Mouse (Mus musculus) ES-Bruce4 (cell line): ENCODE measurements around the gene Jakmip3.

ENCODE experiments used
- CTCF ChIP-seq: IDR thresholded peaks from one replicate; pipeline ENCODE4 v1.8.1; 2011; ENCODE audit warnings: low read depth, low read length
- EP300 ChIP-seq: IDR thresholded peaks from 2 replicates; pipeline ENCODE4 v1.6.1; 2011; ENCODE audit warnings: low read depth, low read length; ENCODE audit not compliant: insufficient read depth
- POLR2A ChIP-seq: IDR thresholded peaks from one replicate; pipeline ENCODE4 v1.8.1; 2011; ENCODE audit warnings: low read length; ENCODE audit not compliant: insufficient read depth

DNA sequence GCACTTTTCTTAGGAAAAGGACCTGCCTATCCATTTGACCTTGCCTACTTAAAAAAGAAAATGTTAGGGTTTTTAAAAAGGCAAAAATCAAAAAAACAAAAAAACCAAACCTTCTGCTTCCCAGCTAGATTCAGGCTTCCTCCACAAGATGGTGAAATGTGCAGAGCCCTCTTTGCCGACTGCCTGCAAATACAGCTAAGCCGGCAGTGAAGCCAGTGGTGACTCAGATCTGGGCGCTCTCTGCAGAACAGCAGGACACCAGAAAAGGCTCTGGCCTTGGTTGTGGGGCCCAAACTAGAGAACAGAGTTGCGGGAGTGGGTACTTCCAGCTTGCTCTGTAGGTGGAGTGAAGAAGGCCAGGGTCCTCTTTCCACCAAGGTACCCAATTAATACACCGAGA is 1.0 kb downstream of the Jakmip3 start:
- no peak for TF ChIP-seq POLR2A
- TF ChIP-seq CTCF = no peak
- TF ChIP-seq EP300 = no peak
